Mouse (Mus musculus) left cerebral cortex, postnatal 25 days (tissue): Measurements from ENCODE around the gene Efhc2. TPM values are rescaled to one million over a fixed set of nuclear protein-coding genes. Genes with fewer than 3 reads are reported as not detected.

Experiments
- DNase-seq, 2 experiments: peaks; one replicate each; pipeline ENCODE4 v3.0.0; 2022; ENCODE audit warnings: low spot score in 2 of 2, mixed read lengths in 1 of 2
- intact Hi-C: fragments of 180-260 bp; cut with DNase I; formaldehyde crosslinking; loops from one replicate; pipeline ENCODE4 v1.15.1; 2025
- total RNA-seq, 2 experiments: library from RNA; stranded (reverse); gene quantifications; 2 replicates each; pipeline ENCODE4 v1.2.3; 2021

Gene Efhc2
- total RNA-seq: 1 to 10 TPM; 1.3 to 1.5 TPM

- peak; percentile 2 to 5 for DNase-seq
- intact Hi-C loops: no loop called here
These were observed at the start of gene Efhc2 for GRCm38 (mm10) chrX:17319126-17319583. Gene Efhc2 (minus strand): TSS chrX:17319368.

DNA sequence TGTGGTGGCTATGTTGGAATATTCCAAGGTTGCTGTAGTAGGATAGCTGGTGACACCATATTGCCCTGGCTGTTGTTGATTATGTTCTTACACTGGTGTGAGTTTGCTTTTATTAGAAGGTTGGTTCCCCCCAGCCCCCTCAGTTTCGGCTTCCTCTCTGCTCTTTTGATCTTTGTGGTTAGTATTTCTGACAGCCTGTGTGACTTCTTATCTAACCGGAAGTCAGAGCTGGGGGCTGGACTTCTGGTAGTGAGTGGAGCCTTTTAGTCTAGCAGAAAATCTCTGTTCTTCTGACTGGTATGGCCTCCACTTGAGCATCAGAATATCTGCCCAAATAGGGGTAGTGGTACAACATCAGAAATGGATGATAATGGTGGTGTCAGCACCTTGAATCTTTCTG lies 45.9 kb upstream of the Efhc2 start:
- no peak for DNase-seq
- intact Hi-C loops: no loop called here

DNA sequence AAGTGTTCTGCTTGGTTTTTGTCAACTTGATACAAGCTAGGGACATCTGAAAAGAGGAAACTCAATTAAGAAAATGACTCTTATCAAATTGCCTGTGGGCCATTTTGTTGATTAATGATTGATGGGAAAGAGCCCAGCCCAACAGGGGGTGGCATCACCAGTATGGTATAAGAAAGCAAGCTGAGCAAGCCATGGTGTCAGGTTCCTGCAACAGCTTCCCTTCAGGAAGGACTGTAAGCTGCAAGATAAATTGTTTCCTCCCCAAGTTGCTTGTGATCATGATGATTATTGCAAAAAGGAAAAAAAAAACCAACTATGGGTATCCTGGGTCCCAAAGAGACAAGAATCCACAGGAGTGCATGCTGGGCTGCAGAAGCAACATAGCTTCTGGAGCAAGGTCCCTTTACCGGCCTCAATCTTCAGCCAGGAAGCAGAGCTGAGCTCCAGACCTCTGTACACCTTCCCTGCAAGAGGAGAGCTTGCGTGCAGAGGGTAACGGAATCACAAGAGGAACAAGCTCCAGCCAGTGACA lies 18.8 kb downstream of the Efhc2 start:
- intact Hi-C loops: no loop called here

DNA sequence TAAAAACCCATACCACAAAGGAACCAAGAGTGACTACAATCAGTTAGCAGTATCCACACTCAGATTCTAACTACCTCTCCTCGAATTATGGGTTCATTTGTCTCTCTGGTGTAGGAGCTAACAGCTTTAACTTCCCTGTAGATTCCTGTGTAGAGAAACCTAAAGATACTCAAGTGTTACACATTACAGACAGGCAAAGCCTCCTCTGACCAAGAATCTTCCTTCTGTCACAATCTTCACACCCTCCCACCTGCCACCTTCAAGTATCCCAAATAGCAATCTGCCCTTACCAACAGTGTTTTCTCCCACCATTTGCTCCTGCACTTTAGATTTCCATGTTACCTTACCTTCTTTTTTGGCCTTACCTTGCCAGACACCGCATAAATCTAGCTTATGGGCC lies 35.3 kb downstream of the Efhc2 start:
- intact Hi-C loops: no loop called here
- DNase-seq: peak in 1 of 2 experiments; percentile 58

More for the DNA sequence above, 18.8 kb downstream of the Efhc2 start:
- DNase-seq: no peak

DNA sequence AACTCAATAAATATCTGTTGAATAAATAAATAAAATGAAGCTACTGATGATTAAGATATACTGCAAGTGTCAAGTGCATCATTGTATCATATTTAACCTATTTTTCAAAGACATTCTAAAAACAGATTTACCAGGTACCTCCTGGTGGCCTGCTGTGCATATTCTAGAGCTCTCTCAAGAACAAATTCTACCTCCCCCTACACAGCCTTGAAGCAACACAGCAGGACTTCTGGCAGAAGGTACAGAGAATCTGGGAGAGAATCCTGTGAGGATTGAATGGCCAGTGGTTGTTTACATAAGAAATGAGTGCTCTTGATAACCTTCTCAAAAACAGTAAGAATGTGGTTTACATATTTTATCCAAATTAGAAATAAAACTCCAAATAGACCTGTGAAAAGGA lies 94.0 kb downstream of the Efhc2 start:
- intact Hi-C loops: no loop called here
- DNase-seq: no peak

GRCm38 (mm10) chrX:17217451-17217850 lies 101.7 kb downstream of the Efhc2 start:
- peak; percentile 4 to 28 for DNase-seq
- intact Hi-C loops: loop anchor here (1.0 to 5.0 kb wide), 2 partner anchors 323 to 765 kb away; no protein-coding TSS in a partner anchor

- DNase-seq: peak in 1 of 2 experiments; percentile 38
- intact Hi-C loops: no loop called here
These were observed 105.7 kb downstream of the Efhc2 start for GRCm38 (mm10) chrX:17213515-17213914.

DNA sequence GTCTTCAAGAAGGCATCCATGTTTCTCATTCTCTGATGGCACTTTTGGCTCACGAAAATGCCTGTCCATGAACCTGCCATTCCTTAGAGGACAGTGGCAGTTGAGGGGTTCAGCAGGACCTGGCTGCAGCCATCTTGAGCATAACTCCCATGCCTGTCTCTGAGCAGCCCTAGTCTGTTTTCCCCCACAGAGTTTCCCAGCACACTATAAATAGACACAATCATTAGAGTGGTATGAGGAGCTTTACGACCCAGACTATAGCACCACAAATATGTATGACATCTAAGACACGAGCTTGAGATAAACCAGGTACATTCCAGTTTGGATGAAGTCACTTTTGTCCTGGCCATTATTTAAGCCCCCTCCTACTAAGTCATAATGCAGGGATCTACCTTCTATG lies 143.4 kb downstream of the Efhc2 start:
- no peak for DNase-seq
- intact Hi-C loops: no loop called here

DNA sequence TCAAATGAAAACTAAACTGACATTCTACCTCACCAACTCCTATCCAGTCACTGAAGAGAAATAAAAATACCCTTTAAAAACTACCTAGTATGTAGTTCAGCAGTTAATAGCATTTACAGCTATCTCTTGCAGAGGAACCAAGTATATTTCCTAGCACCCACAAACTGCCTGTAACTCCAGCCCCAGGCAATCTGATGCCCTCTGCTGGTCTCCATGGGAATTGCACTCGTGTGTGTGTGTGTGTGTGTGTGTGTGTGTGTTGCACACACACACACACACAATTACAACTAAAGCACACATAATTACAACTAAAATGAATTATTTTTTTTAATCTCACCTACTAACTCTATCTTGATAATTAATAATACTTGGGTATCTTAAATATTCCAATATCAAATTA lies 153.5 kb downstream of the Efhc2 start:
- intact Hi-C loops: no loop called here
- DNase-seq: no peak
